10 mouse cellular contexts compared by ENCODE assay signal in genomic region chr1:74857677-74858076, GRCm38 (mm10). TPM values are rescaled to one million over a fixed set of nuclear protein-coding genes. Genes with fewer than 3 reads are reported as not detected.
DNase-seq lines count a peak whose midpoint lies in the region; ATAC-seq and TF ChIP-seq lines count a peak whose summit lies in the region.
"Had no signal": no experiment of that assay in that cellular context is flagged by ENCODE, and none has a peak within 500 bp of the region (broad histone marks: within the 10 kb centered on the region; RNA-seq: fewer than 3 reads in every experiment).

No protein-coding gene starts in this region.

- ATAC-seq in forebrain, embryonic 13.5 days, result no peak
- ATAC-seq in liver, embryonic 13.5 days (ENCODE audit: low read depth), result no peak
- ATAC-seq in frontal cortex, adult (ENCODE audit: low TSS enrichment), result no peak

- TF ChIP-seq POLR2A in thymus, adult 2 months (IDR thresholded peaks at IDR 0.05; ENCODE audit: control insufficient read depth, extremely low read depth, insufficient read depth, low read length, poor library complexity), result no peak

- no peak for DNase-seq in gastrocnemius, adult 2 months
- DNase-seq in gastrocnemius, postnatal 4 days (ENCODE audit: low spot score in 2 of 2), result no peak
- no peak for DNase-seq in liver, embryonic 13.5 days
- no peak for DNase-seq in urinary bladder, postnatal 4 days (ENCODE audit: low spot score in 2 of 2)
- no peak for DNase-seq in thymus, adult 2 months

- H3K4me3 ChIP-seq in gastrocnemius, adult 2 months, result peak overlapping the region; percentile 45; the same call in 1 of the 2 replicates
- peak overlapping the region; percentile 77 for H3K4me3 ChIP-seq in E14TG2a.4 (replicated peaks; ENCODE audit: low read length)
- peak overlapping the region; percentile 73 for H3K4me3 ChIP-seq in forebrain, embryonic 13.5 days
- no peak overlapping the region for H3K4me3 ChIP-seq in liver, embryonic 13.5 days (replicated peaks)
- no peak overlapping the region for H3K4me3 ChIP-seq in thymus, adult 2 months (ENCODE audit: control insufficient read depth, insufficient read depth, low read length)
- H3K4me3 ChIP-seq: erythroblast, embryonic 14.5 days had no signal

- no peak overlapping the region for H3K27ac ChIP-seq in gastrocnemius, adult 2 months
- no peak overlapping the region for H3K27ac ChIP-seq in forebrain, embryonic 13.5 days
- H3K27ac ChIP-seq in liver, embryonic 13.5 days, result no peak overlapping the region
- H3K27ac ChIP-seq in thymus, adult 2 months (ENCODE audit: control insufficient read depth, insufficient read depth, low read length), result no peak overlapping the region

- WGBS in forebrain, embryonic 13.5 days, result 8% methylated on average over 4 of the region's 4 CpGs
- 7% methylated on average over 4 of the region's 4 CpGs for WGBS in liver, embryonic 13.5 days (ENCODE audit: insufficient replicate concordance)
- 18% methylated on average over 4 of the region's 4 CpGs for WGBS in thymus, adult 2 months

- peaks cover 47% of the 10 kb centered on the region for H3K27me3 ChIP-seq in E14TG2a.4 (ENCODE audit: insufficient read depth, low read length)
- peaks cover 74% of the 10 kb centered on the region for H3K27me3 ChIP-seq in forebrain, embryonic 13.5 days
- H3K27me3 ChIP-seq in liver, embryonic 13.5 days, result peaks cover 85% of the 10 kb centered on the region
- peaks cover 23% of the 10 kb centered on the region for H3K27me3 ChIP-seq in thymus, adult 2 months (ENCODE audit: control insufficient read depth, insufficient read depth, low read length)

- TF ChIP-seq CTCF in gastrocnemius, adult 2 months (IDR thresholded peaks at IDR 0.05), result no peak
- TF ChIP-seq CTCF in E14TG2a.4 (conservative IDR thresholded peaks at IDR 0.05; ENCODE audit: low read length), result no peak
- no peak for TF ChIP-seq CTCF in thymus, adult 2 months (IDR thresholded peaks at IDR 0.05; ENCODE audit: borderline replicate concordance, control insufficient read depth, extremely low read depth, insufficient read depth, low read length, poor library complexity)

- no peaks in the 10 kb centered on the region for H3K36me3 ChIP-seq in E14TG2a.4 (ENCODE audit: insufficient read depth, low read length)
- H3K36me3 ChIP-seq in forebrain, embryonic 13.5 days (ENCODE audit: poor library complexity, severe bottlenecking), result no peaks in the 10 kb centered on the region
- no peaks in the 10 kb centered on the region for H3K36me3 ChIP-seq in liver, embryonic 13.5 days
- H3K36me3 ChIP-seq in thymus, adult 2 months (ENCODE audit: control insufficient read depth, insufficient read depth, low read length), result no peaks in the 10 kb centered on the region

- peak overlapping the region; percentile 88 for H3K4me2 ChIP-seq in forebrain, embryonic 13.5 days
- peak overlapping the region; percentile 10; the same call in 1 of the 2 replicates for H3K4me2 ChIP-seq in liver, embryonic 13.5 days

- peak overlapping the region; percentile 69 for H3K9ac ChIP-seq in forebrain, embryonic 13.5 days
- no peak overlapping the region for H3K9ac ChIP-seq in liver, embryonic 13.5 days

- no peaks in the 10 kb centered on the region for H3K9me3 ChIP-seq in E14TG2a.4 (ENCODE audit: low read length)
- no peaks in the 10 kb centered on the region for H3K9me3 ChIP-seq in forebrain, embryonic 13.5 days (replicated peaks)
- H3K9me3 ChIP-seq in liver, embryonic 13.5 days (replicated peaks), result no peaks in the 10 kb centered on the region

- H3K4me1 ChIP-seq in E14TG2a.4 (replicated peaks; ENCODE audit: low read depth, low read length), result peaks cover 58% of the 10 kb centered on the region
- peaks cover 48% of the 10 kb centered on the region for H3K4me1 ChIP-seq in forebrain, embryonic 13.5 days
- H3K4me1 ChIP-seq in liver, embryonic 13.5 days (replicated peaks), result peaks cover 15% of the 10 kb centered on the region
- H3K4me1 ChIP-seq in thymus, adult 2 months (replicated peaks; ENCODE audit: control insufficient read depth, insufficient read depth, low read length), result peaks cover 13% of the 10 kb centered on the region; the same call in 1 of the 2 replicates

- intact Hi-C loops in gastrocnemius, adult 2 months (cut with DNase I), result no loop called here

RNA-seq across cellular contexts. Expression of gene Cdk5r2, which starts 2.9 kb away (rescaled TPM):
- total RNA-seq in gastrocnemius, adult 2 months (2021), result not detected
- total RNA-seq in gastrocnemius, postnatal 4 days (2021), result under 1 TPM; 0.12 to 0.18 TPM
- 0.76 and 1.3 TPM in 2 replicates for polyA plus RNA-seq in forebrain, embryonic 13.5 days (2015; fragmentation: Nextera tagmentation; extraction: Ambion mirVana)
- not detected in 2 replicates for polyA plus RNA-seq in liver, embryonic 13.5 days (2015; fragmentation: Nextera tagmentation; extraction: Ambion mirVana)
- polyA plus RNA-seq in thymus, adult 2 months (2012; rRNA removed), result 0.31 and 0.34 TPM in 2 replicates
- total RNA-seq: liver, adult 2 months had no signal
- polyA plus RNA-seq: erythroblast, embryonic 14.5 days; liver, adult 2 months had no signal

RNA-seq across cellular contexts. Expression of gene Fev, which starts 27.5 kb away (rescaled TPM):
- total RNA-seq in gastrocnemius, adult 2 months (2021), result not detected
- not detected for total RNA-seq in gastrocnemius, postnatal 4 days (2021)
- polyA plus RNA-seq in forebrain, embryonic 13.5 days (2015; fragmentation: Nextera tagmentation; extraction: Ambion mirVana), result not detected in 2 replicates
- 0.06 and 0.07 TPM in 2 replicates for polyA plus RNA-seq in liver, embryonic 13.5 days (2015; fragmentation: Nextera tagmentation; extraction: Ambion mirVana)
- 0.24 and 0.26 TPM in 2 replicates for polyA plus RNA-seq in thymus, adult 2 months (2012; rRNA removed)
- total RNA-seq: liver, adult 2 months had no signal
- polyA plus RNA-seq: erythroblast, embryonic 14.5 days; liver, adult 2 months had no signal

RNA-seq across cellular contexts. Expression of gene Cryba2, which starts 35.3 kb away (rescaled TPM):
- total RNA-seq in gastrocnemius, adult 2 months (2021), result not detected
- total RNA-seq in gastrocnemius, postnatal 4 days (2021), result not detected
- not detected in 2 replicates for polyA plus RNA-seq in forebrain, embryonic 13.5 days (2015; fragmentation: Nextera tagmentation; extraction: Ambion mirVana)
- polyA plus RNA-seq in liver, embryonic 13.5 days (2015; fragmentation: Nextera tagmentation; extraction: Ambion mirVana), result not detected in 2 replicates
- 1.0 and 1.5 TPM in 2 replicates for polyA plus RNA-seq in thymus, adult 2 months (2012; rRNA removed)
- total RNA-seq: liver, adult 2 months had no signal
- polyA plus RNA-seq: erythroblast, embryonic 14.5 days; liver, adult 2 months had no signal

Comparison
In these comparisons a context has a peak if more than half of its experiments do, and no peak if none do; other contexts are left out.
1. H3K4me3 ChIP-seq: peak in gastrocnemius, adult 2 months (single experiment), E14TG2a.4 (single experiment) and forebrain, embryonic 13.5 days (single experiment); none in liver, embryonic 13.5 days (single experiment) and thymus, adult 2 months (single experiment).